Mouse (Mus musculus): ENCODE data around the gene Tmem62.
"Not testable (repeated sequence)": the region's sequence is repeated elsewhere in the genome, so short reads cannot be mapped to it uniquely, and the experiment has no call there.

Tmem62 gene

DNA sequence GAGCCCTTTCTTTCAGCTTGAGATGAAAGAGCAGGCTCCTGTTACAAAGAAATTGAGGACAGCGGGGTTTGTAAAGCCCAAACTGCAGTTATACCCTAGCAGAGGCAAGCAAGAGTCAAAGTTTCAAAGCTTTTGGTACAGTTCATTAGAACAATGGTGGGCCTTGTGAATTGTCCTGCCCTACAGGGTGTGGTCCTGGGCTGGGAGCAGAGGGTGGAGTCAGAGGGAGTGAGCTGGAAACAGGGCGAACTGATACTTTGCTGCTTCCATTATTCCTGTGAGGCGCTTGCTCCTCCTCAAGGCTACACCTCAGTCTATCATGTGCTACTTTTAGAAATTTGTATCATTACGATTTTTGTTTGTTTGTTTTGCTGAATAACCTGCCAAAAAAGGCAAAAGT, 14.4 kb downstream of the Tmem62 start:
- intact Hi-C loops (cut with DNase I), result no loop called here

DNA sequence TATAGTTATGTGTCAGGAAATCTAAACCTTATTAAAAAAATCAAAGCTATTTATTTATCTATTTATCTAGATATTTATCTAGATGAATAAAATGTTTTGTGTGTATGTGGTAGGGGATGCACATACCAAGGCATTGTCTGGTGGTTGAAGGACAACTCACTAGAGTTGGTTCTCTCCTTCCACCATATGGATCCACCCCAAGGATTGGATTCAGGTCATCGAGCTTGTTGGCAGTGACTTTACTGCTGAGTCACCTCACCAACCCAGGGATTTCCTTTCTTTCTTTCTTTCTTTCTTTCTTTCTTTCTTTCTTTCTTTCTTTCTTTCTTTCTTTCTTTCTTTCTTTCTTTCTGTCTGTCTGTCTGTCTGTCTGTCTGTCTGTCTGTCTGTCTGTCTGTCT, 19.8 kb downstream of the Tmem62 start:
- intact Hi-C loops (cut with DNase I), result not testable (repeated sequence)

DNA sequence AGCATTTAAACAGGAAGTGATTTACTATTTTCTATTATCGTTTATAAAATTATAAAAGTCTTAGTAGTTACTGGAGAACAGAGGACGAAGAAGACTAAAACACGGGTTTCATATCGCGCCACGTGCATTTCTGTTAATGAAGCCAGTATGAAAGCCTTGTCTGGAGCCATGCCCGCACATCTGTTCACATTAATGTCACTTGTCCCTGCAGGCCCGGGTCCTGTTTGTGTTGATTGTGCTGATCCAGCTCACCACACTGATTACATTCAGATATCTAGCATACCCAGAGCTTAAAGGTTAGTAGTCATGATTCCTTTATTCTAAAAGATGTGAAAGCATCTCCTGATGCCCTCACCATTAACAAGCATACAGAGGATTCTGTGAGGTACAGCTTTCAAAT, 22.0 kb downstream of the Tmem62 start:
- intact Hi-C loops (cut with DNase I), result no loop called here

DNA sequence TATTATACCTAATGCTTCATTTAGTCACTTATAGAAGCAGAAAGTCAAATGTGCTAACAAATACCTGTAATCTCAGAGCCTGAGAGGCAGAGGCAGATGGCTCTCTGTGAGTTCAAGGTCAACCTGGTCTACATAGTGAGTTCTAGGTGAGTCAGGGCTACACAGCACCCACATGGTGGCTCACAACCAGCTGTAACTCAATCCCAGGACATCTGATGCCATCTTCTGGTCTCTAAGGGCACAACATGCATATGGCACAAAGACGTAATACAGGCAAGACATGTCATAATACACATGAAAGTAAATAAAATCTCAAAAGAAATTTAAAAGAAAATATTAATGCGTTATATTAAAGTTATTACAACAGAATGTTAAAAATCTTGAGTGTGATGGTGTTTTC, 26.8 kb downstream of the Tmem62 start:
- intact Hi-C loops (cut with DNase I), result no loop called here

GRCm38 (mm10) chr2:121004018-121004811, 27.4 kb downstream of the Tmem62 start:
- intact Hi-C loops (cut with DNase I), result no loop called here

DNA sequence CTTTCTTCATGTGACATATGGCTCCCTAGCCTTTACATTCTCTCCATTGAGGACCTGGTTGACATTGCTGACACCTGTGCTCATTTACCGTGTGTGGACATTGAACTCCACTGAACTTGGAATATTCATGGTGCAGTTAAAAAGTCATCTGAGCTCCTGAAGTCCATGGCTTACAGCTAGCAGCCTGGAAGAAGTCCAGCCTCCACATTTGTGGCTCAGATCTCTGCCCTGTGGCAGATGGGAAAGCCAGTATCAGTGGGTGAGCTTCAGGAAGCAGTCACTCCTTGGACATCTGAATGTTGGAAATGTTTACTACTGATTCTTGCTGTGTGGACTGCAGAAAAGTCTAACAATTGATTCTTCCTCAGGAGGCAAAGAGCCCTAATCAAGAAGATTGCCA, 30.2 kb downstream of the Tmem62 start:
- intact Hi-C loops (cut with DNase I), result no loop called here

GRCm38 (mm10) chr2:121007925-121008663, 31.3 kb downstream of the Tmem62 start, which contains the start of gene Ccndbp1:
Ccndbp1 (plus strand) TSS chr2:121008403.
- intact Hi-C loops (cut with DNase I), result no loop called here

DNA sequence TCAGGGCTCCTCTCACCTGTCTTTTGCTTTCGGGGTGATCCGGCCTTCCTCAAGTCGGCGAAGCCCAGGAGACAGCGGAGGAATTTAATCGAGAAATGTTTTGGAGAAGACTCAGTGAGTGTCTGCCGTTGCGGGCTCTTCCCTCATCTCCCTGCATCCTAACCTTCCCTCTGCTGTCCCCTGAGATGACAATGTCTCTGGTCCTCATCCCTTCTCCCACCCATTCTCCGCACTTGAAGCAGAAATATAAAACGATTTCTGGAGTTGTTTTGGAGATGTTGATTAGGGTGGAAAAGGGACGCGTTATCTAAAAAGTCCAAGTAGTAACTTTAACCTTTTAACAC, 31.8 kb downstream of the Tmem62 start:
- intact Hi-C loops (cut with DNase I), result no loop called here

GRCm38 (mm10) chr2:121009071-121009677, 32.4 kb downstream of the Tmem62 start:
- intact Hi-C loops (cut with DNase I), result no loop called here

GRCm38 (mm10) chr2:121012676-121013075, 35.9 kb downstream of the Tmem62 start:
- intact Hi-C loops (cut with DNase I), result no loop called here

GRCm38 (mm10) chr2:121015507-121015906, 38.7 kb downstream of the Tmem62 start:
- intact Hi-C loops (cut with DNase I), result no loop called here

DNA sequence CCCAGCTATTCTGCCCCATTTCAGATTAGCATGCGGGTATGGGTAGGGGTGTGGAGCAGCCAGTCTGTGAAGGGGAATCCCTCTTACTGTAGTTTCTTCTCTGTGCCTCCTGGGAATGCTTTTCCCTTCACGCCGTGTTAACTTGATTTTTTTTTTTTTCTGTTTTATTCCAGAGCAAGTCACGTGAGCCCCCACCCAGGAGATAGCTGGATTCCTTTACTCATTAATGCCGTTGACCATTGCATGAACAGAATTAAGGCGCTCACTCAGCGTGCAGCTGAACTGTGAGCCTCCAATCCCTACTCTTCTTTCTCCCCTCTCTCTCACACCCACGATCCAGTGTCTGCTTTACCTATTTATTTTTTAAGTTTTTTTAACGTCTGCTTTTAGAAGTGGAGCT, 39.4 kb downstream of the Tmem62 start:
- intact Hi-C loops (cut with DNase I), result no loop called here

DNA sequence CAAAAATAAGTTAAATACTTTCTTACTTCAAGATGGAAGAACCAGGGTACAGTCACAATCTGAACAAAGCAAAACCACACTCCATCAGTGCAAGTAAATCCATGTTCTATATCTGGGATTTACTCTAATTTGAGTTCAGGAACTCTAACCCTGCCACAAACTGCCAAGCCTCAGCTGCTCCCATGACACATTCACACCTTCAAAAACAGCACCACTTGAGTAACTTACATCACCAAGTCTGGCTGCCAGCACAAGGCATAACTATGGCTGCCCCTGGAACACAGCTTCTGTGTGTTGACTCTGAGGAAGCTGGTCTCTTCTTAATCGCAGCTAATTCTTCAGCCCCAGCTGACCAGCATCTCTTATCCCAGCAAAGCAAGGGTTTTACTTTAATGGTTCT, 40.3 kb downstream of the Tmem62 start:
- intact Hi-C loops (cut with DNase I), result no loop called here

DNA sequence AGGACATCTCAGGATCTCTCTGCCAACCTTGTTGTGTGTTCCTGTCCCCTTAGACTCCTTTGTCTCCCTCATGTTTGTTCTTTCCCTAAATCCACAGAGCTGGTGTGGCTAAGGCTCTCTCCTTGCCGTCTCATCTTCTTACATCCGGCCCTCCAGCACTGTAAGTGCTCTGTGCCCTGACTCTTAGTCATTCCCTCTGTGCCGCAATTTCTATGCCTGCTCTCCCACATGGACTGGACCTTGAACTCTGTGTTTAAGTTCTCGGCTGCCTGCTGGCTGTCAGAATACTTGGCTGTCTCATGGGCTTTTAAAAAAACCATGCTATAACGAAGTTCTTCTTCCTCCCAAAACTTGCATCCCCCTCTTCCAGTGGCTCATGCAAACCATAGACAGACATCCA, 46.1 kb downstream of the Tmem62 start:
- intact Hi-C loops (cut with DNase I), result no loop called here

DNA sequence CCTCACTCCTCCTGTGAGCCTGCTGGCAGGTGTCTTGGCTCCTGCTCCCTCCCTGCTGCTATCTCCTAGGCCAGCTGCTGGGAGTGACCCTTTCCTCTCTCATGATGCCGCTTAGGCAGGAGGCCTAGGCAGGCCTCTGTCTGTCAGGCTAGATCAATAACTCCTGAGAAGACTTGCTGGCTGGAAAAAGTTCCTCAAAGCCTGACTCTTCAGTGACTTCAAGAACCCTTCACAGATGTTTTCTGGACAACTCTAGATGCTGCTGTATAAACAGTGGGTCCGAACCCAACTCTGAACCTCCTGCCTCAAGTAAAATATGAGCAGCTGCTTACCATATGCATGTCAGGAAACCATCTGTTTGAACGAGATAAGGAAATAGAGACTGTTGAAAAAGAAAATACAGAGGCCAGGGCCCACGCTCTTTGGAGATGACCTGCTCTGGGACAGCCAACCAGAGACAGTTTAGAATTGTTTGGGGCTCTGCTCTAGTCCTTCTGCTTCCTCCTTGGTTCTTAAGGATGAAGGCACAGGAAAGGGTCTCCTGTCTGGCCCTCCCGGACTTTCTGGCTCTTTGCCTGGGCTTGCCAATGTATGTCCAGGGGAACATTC, 60.0 kb downstream of the Tmem62 start, which contains the start of gene Epb42:
Epb42 (minus strand) TSS at position 340 of the 609 bp plus-strand sequence.
- intact Hi-C loops (cut with DNase I), result no loop called here

DNA sequence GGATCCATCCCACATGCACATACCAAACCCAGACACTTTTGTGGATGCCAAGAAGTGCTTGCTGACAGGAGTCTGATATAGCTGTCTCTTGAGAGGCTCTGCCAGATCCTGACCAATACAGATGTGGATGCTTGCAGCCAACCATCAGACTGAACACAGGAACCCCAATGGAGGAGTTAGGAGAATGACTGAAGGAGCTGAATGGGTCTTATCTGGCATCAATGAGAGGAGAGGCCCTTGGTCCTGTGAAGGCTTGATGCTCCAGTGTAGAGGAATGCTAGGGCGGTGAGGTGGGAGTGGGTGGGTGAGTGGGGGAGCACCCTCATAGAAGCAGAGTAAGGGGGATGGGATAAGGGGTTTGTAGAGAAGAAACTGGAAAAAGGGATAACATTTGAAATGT, 62.0 kb downstream of the Tmem62 start:
- intact Hi-C loops (cut with DNase I), result not testable (repeated sequence)

DNA sequence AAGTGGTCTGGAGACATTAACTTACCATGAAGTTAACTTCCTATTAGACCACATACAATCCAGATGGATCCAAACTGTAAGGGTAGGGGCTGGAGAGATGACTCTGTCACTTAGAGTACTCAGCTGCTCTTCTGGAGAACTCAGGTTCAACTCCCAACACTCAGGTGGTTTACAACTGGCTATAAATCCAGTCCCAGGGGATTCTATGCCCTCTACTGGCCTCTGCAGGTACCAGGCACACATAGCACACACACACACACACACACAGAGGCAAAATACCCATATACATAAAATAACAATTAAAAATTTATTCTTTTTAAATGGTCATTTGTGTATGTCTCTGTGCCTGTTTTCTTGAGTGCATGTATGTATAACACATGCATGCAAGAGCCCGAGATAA, 62.6 kb downstream of the Tmem62 start:
- intact Hi-C loops (cut with DNase I), result no loop called here

- intact Hi-C loops (cut with DNase I), result loop anchor here (1.0 kb wide), 1 partner anchor 61 kb away; no protein-coding TSS in a partner anchor
Measured at GRCm38 (mm10) chr2:121041098-121041497, 64.3 kb downstream of the Tmem62 start.

DNA sequence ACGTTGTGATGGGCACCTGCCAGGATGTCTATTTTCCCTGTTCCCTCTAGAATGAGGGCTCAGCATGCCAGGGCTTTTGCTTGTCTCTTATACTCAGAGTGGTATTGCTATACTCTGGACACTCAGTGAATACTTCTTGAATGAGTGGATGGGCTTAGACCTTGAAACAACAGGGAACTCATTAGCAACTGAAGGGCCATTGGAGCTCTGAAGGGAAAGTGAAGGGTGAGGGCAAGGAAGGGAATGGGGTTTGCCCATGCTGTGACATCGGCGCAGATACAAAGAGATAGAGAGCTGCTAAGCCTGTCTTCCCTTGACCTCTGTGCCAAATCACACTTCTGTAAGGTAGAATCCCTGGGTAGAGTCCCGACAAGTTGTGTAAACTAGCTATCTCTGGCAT, 68.8 kb downstream of the Tmem62 start:
- intact Hi-C loops (cut with DNase I), result no loop called here

DNA sequence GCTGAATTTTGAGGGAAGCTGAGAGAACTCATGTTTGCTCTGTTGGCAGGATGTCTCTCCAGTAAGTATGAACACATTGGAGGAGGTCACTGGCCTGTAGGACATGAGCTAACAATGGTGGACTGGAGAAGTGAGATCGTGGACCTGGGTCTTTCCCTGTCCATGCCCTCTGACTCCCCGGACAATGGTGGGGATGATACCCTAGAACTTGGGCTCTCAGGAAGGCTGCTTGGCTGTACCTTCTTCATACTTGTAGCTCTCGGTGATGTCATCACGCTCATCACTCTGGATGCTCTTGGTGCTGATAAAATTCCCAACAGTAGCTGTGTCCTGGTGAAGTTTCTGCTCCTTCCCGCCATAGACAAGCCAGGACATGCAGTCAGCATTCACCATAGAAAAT, 75.4 kb downstream of the Tmem62 start:
- intact Hi-C loops (cut with DNase I), result no loop called here

DNA sequence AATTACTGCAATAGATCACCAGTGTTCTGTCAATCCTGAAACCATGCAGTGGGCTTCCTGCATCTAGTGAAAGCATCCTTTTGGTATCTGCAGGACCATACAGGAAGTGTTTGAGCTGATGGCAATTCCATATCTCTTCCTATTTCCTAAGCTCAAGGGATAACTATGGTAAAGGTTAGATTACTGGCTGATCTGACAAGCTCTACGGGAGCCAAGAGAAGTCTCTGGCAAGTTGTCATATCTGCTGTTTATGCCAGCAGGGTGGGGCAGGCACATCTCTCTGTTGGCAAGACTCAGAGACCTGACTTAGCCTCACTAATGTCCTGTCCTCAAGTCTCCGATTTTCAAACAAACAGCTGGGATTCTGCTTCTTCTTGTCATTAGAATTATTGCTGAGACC, 77.2 kb downstream of the Tmem62 start:
- intact Hi-C loops (cut with DNase I), result no loop called here

- intact Hi-C loops (cut with DNase I), result no loop called here
Measured at GRCm38 (mm10) chr2:121055915-121056314, 79.1 kb downstream of the Tmem62 start.

All from adrenal gland (tissue).